Mouse (Mus musculus): ENCODE data around the gene Mkrn2os. TPM values are rescaled to one million over a fixed set of nuclear protein-coding genes. Genes with fewer than 3 reads are reported as not detected.

Gene Mkrn2os
- polyA plus RNA-seq, 1 experiment from 2014 or later, result 0.58 TPM

DNA sequence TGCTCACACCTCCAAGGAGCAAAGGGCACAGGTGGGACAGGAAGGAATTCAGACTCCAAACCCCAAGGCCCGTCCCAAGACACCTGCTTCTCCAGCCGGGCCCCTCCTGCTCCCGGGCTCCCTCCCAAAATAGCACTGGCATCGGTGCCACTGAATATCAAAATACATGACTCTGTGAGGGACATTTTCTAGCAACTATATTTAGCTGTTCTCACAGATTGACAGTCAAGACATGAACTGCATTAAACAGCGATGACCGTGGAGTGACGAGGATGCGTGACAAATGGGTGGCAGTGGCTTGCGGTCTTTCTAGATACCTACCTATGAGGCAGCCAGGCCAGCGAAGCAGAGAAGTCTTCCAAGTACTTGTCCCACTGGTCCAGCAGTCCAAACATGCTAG, 6.1 kb downstream of the Mkrn2os start:
- H3K4me2 ChIP-seq (ENCODE audit: low read depth, low read length), result no peak overlapping the region
- no peak overlapping the region for H3K27ac ChIP-seq (ENCODE audit: low read length)
- ATAC-seq (ENCODE audit: low read depth), result no peak
- H3K27me3 ChIP-seq (ENCODE audit: control insufficient read depth, insufficient read depth, low read depth, low read length), result no peaks in the 10 kb centered on the region
- WGBS, result 77% methylated on average over 10 of the region's 10 CpGs
- H3K4me1 ChIP-seq (replicated peaks; ENCODE audit: control insufficient read depth, insufficient read depth, low read length), result no peaks in the 10 kb centered on the region
- no peaks in the 10 kb centered on the region for H3K9me3 ChIP-seq (ENCODE audit: control insufficient read depth, low read length)
- no peaks in the 10 kb centered on the region for H3K36me3 ChIP-seq (ENCODE audit: control insufficient read depth, insufficient read depth, low read length)
- H3K4me3 ChIP-seq (ENCODE audit: low read length), result no peak overlapping the region
- no peak overlapping the region for H3K9ac ChIP-seq (ENCODE audit: low read length)

DNA sequence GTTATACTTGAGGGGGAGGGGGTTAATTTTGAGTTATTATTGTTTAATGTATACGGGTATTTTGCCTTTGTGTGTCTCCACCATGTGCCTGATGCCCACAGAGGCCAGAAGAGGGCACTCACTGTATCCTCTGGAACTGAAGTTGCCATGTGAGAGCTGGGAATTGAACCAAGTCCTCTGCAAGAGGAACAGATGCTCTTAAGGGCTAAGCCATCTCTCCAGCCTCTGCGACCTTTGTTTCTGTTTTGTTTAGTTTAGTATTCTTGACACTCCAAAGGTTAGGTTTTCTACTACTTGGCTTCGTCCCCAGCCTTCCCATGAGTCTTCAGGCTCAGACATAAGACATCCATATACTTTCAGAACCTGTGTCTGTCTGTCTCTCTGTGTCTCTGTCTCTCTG, 8.2 kb downstream of the Mkrn2os start:
- 66% methylated on average over 3 of the region's 3 CpGs for WGBS
- Histone ChIP-seq H3K27ac (ENCODE audit: low read length) (no peak overlapping the region), H3K4me3 (ENCODE audit: low read length) (no peak overlapping the region), H3K9ac (ENCODE audit: low read length) (no peak overlapping the region), H3K4me1 (replicated peaks; ENCODE audit: control insufficient read depth, insufficient read depth, low read length) (no peaks in the 10 kb centered on the region), H3K9me3 (ENCODE audit: control insufficient read depth, low read length) (no peaks in the 10 kb centered on the region), H3K27me3 (ENCODE audit: control insufficient read depth, insufficient read depth, low read depth, low read length) (no peaks in the 10 kb centered on the region), H3K36me3 (ENCODE audit: control insufficient read depth, insufficient read depth, low read length) (no peaks in the 10 kb centered on the region), H3K4me2 (ENCODE audit: low read depth, low read length) (no peak overlapping the region)
- ATAC-seq (ENCODE audit: low read depth), result no peak

DNA sequence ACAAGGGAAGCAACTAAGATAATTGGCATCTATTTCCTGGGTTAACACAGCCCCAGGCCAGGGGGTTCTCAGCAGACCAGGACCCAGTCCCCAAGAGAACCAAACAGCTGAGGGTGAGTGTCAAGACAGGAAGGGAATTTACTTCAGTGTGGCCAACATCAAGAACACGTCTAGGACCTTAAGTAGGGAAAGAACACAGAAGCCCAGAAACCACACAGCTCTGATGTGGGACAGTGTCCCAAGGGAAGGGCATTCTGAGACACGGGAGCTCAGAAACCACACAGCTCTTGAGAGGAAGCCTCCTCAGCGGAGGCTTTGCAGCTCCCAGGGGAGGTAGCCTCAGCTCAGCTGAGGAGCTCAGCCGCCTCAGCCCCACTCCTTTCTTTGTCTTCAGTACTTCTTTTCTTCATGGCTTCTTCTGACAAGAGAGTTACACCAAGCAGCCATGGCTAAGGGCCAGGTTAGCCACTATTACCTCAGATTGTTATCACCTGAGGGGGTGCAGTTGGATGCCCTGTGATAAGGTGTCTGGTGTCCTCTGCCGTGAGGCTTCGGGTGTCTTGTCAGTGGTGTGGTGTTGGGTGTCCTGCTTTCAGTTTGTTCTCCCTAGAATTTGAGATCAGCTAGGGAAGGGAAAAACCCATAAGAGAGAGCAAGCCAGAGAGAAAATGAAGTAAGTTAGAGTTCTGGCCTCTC, 8.8 kb downstream of the Mkrn2os start:
- ATAC-seq (ENCODE audit: low read depth), result no peak

DNA sequence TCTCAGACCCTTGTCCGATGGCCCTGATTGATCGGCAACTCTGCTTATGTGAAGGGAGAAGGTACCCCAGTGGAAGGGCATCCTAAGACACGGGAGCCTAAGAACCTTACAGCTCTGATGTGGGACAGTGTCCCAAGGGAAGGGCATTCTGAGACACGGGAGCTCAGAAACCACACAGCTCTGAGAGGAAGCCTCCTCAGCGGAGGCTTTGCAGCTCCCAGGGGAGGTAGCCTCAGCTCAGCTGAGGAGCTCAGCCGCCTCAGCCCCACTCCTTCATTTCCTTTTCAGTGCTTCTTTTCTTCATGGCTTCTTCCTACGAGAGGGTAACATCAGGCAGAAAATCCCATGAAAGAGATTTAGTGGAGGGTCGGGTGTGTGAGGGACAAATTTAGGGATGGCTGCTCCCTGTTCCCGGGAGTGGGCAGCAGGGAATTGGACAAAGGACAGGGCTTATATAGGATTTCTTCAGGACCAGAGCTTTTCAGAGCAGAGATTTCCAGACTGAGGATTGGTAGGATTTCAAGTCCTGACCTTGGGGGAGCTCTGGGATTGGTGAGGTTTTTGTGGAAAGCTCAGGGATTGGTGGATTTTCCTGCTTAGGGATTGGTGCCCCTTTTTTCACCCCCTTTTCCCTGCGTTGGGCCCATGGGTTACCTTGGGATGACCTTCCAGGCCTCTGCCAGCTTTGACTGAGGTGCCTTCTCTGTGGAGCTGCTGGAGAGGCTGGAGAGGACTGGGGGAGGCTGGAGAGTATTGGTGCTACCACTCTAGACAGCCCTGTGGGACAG, 9.9 kb downstream of the Mkrn2os start:
- H3K27me3 ChIP-seq (ENCODE audit: control insufficient read depth, insufficient read depth, low read depth, low read length), result no peaks in the 10 kb centered on the region
- H3K4me1 ChIP-seq (replicated peaks; ENCODE audit: control insufficient read depth, insufficient read depth, low read length), result no peaks in the 10 kb centered on the region
- 73% methylated on average over 10 of the region's 10 CpGs for WGBS
- H3K27ac ChIP-seq (ENCODE audit: low read length), result no peak overlapping the region
- H3K9ac ChIP-seq (ENCODE audit: low read length), result no peak overlapping the region
- H3K9me3 ChIP-seq (ENCODE audit: control insufficient read depth, low read length), result no peaks in the 10 kb centered on the region
- no peak for ATAC-seq (ENCODE audit: low read depth)
- H3K36me3 ChIP-seq (ENCODE audit: control insufficient read depth, insufficient read depth, low read length), result peaks cover 12% of the 10 kb centered on the region
- H3K4me2 ChIP-seq (ENCODE audit: low read depth, low read length), result no peak overlapping the region
- no peak overlapping the region for H3K4me3 ChIP-seq (ENCODE audit: low read length)

More for the DNA sequence above, 8.8 kb downstream of the Mkrn2os start:
- H3K4me2 ChIP-seq (ENCODE audit: low read depth, low read length), result no peak overlapping the region
- no peak overlapping the region for H3K27ac ChIP-seq (ENCODE audit: low read length)
- no peaks in the 10 kb centered on the region for H3K27me3 ChIP-seq (ENCODE audit: control insufficient read depth, insufficient read depth, low read depth, low read length)
- H3K9me3 ChIP-seq (ENCODE audit: control insufficient read depth, low read length), result no peaks in the 10 kb centered on the region
- 72% methylated on average over 6 of the region's 6 CpGs for WGBS
- H3K4me3 ChIP-seq (ENCODE audit: low read length), result no peak overlapping the region
- H3K9ac ChIP-seq (ENCODE audit: low read length), result no peak overlapping the region
- peaks cover 3% of the 10 kb centered on the region for H3K36me3 ChIP-seq (ENCODE audit: control insufficient read depth, insufficient read depth, low read length)
- no peaks in the 10 kb centered on the region for H3K4me1 ChIP-seq (replicated peaks; ENCODE audit: control insufficient read depth, insufficient read depth, low read length)

- Histone ChIP-seq H3K27me3 (ENCODE audit: control insufficient read depth, insufficient read depth, low read depth, low read length) (no peaks in the 10 kb centered on the region), H3K4me1 (replicated peaks; ENCODE audit: control insufficient read depth, insufficient read depth, low read length) (no peaks in the 10 kb centered on the region), H3K36me3 (ENCODE audit: control insufficient read depth, insufficient read depth, low read length) (peaks cover 19% of the 10 kb centered on the region)
Measured at GRCm38 (mm10) chr6:115580810-115581209, 11.6 kb downstream of the Mkrn2os start.

DNA sequence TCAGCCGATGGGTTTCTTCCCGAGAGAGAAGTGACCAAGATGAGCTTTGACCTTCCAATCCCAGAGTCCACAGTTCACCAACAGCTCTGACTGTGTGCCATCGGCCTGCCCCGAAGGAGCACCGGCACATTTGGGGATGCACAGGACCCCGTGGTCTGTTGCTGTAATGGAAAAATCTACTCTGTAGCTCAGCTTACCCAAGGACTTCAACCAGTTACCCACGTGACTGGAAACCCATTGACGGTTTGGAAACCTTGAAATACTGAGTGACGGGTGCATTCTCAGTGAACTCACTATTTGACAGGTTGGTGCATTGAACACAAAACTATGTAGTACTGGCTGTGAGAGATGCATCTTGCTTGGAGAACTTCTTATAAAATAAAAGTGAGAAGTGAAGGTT, 14.4 kb downstream of the Mkrn2os start:
- no peaks in the 10 kb centered on the region for H3K9me3 ChIP-seq (ENCODE audit: control insufficient read depth, low read length)
- no peaks in the 10 kb centered on the region for H3K27me3 ChIP-seq (ENCODE audit: control insufficient read depth, insufficient read depth, low read depth, low read length)
- H3K36me3 ChIP-seq (ENCODE audit: control insufficient read depth, insufficient read depth, low read length), result peaks cover 21% of the 10 kb centered on the region
- no peaks in the 10 kb centered on the region for H3K4me1 ChIP-seq (replicated peaks; ENCODE audit: control insufficient read depth, insufficient read depth, low read length)
- WGBS, result 91% methylated on average over 9 of the region's 9 CpGs
- no peak overlapping the region for H3K9ac ChIP-seq (ENCODE audit: low read length)
- H3K27ac ChIP-seq (ENCODE audit: low read length), result no peak overlapping the region
- no peak overlapping the region for H3K4me3 ChIP-seq (ENCODE audit: low read length)
- no peak overlapping the region for H3K4me2 ChIP-seq (ENCODE audit: low read depth, low read length)
- ATAC-seq (ENCODE audit: low read depth), result no peak

More at GRCm38 (mm10) chr6:115580810-115581209, 11.6 kb downstream of the Mkrn2os start:
- no peak overlapping the region for H3K9ac ChIP-seq (ENCODE audit: low read length)
- H3K27ac ChIP-seq (ENCODE audit: low read length), result no peak overlapping the region
- H3K4me2 ChIP-seq (ENCODE audit: low read depth, low read length), result no peak overlapping the region
- H3K9me3 ChIP-seq (ENCODE audit: control insufficient read depth, low read length), result no peaks in the 10 kb centered on the region
- H3K4me3 ChIP-seq (ENCODE audit: low read length), result no peak overlapping the region
- ATAC-seq (ENCODE audit: low read depth), result no peak
- 72% methylated on average over 3 of the region's 3 CpGs for WGBS

DNA sequence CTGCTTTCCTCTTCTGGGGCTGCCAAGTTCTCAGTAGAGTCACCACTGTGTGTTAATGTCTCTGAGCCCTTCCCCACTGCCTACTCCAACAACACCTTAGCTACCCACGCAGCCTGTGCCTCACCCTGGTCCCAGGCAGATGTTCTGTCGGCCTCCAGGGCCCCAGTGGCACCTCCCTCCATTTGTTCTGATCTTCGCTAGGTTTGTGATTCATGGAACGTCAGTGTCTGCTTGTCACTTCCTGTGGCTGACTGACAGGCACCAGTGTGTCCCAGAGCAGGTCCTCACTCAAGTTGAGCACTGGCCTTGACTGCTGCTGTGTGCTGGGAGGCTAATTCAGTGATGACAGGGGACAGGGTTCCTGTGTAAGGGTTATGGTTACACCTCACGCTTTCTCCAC, 15.0 kb downstream of the Mkrn2os start:
- WGBS, result 82% methylated on average over 5 of the region's 5 CpGs
- Histone ChIP-seq H3K27me3 (ENCODE audit: control insufficient read depth, insufficient read depth, low read depth, low read length) (no peaks in the 10 kb centered on the region), H3K9me3 (ENCODE audit: control insufficient read depth, low read length) (no peaks in the 10 kb centered on the region), H3K36me3 (ENCODE audit: control insufficient read depth, insufficient read depth, low read length) (peaks cover 21% of the 10 kb centered on the region), H3K27ac (ENCODE audit: low read length) (no peak overlapping the region), H3K4me1 (replicated peaks; ENCODE audit: control insufficient read depth, insufficient read depth, low read length) (no peaks in the 10 kb centered on the region), H3K4me3 (ENCODE audit: low read length) (no peak overlapping the region), H3K4me2 (ENCODE audit: low read depth, low read length) (no peak overlapping the region), H3K9ac (ENCODE audit: low read length) (no peak overlapping the region)
- no peak for ATAC-seq (ENCODE audit: low read depth)

GRCm38 (mm10) chr6:115574171-115574570, 18.2 kb downstream of the Mkrn2os start:
- 88% methylated on average over 7 of the region's 7 CpGs for WGBS

DNA sequence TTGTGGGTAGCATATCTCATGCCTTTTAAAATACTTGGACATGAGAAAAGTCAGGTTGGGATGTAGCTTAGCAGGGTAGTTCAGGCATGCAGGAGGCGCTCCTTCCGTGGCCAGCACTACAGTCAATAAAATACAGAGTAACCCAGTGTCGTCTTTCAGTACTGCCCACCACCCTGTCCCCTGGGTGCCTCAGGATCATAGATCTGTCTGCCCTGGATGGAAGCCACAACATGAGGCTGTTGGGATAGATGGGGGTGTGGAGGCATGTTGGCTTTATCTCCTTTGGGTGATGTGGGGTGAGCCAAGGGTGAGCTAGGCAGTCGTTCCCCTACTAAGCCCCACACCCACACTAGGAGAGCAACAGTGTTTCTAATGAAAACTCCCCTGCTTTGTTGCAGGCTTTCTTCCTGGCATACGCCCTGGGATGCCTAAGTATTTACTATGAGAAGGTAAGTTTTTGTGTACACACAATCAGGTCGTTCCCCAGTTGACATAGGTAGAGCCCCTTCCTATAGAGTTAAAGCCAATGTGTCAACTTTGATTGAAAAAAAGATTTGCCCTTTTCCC, 26.8 kb downstream of the Mkrn2os start:
- WGBS, result 74% methylated on average over 6 of the region's 6 CpGs
- Histone ChIP-seq H3K4me1 (replicated peaks; ENCODE audit: control insufficient read depth, insufficient read depth, low read length) (no peaks in the 10 kb centered on the region), H3K27ac (ENCODE audit: low read length) (no peak overlapping the region), H3K27me3 (ENCODE audit: control insufficient read depth, insufficient read depth, low read depth, low read length) (no peaks in the 10 kb centered on the region), H3K9ac (ENCODE audit: low read length) (no peak overlapping the region), H3K36me3 (ENCODE audit: control insufficient read depth, insufficient read depth, low read length) (peaks cover 27% of the 10 kb centered on the region), H3K4me2 (ENCODE audit: low read depth, low read length) (no peak overlapping the region), H3K9me3 (ENCODE audit: control insufficient read depth, low read length) (0 out of 2 replicates have a peak, but pooled peaks cover 3% of the 10 kb centered on the region), H3K4me3 (ENCODE audit: low read length) (no peak overlapping the region)
- no peak for ATAC-seq (ENCODE audit: low read depth)

More at GRCm38 (mm10) chr6:115574171-115574570, 18.2 kb downstream of the Mkrn2os start:
- no peak overlapping the region for H3K27ac ChIP-seq (ENCODE audit: low read length)
- no peak overlapping the region for H3K4me3 ChIP-seq (ENCODE audit: low read length)
- no peak for ATAC-seq (ENCODE audit: low read depth)
- H3K4me2 ChIP-seq (ENCODE audit: low read depth, low read length), result no peak overlapping the region
- no peaks in the 10 kb centered on the region for H3K4me1 ChIP-seq (replicated peaks; ENCODE audit: control insufficient read depth, insufficient read depth, low read length)
- H3K27me3 ChIP-seq (ENCODE audit: control insufficient read depth, insufficient read depth, low read depth, low read length), result no peaks in the 10 kb centered on the region
- H3K9me3 ChIP-seq (ENCODE audit: control insufficient read depth, low read length), result no peaks in the 10 kb centered on the region
- H3K36me3 ChIP-seq (ENCODE audit: control insufficient read depth, insufficient read depth, low read length), result peaks cover 30% of the 10 kb centered on the region
- no peak overlapping the region for H3K9ac ChIP-seq (ENCODE audit: low read length)

Data from lung, embryonic 16.5 days (tissue).